Mouse (Mus musculus) frontal cortex, postnatal 36 days (tissue): ENCODE results near the gene Grm7.

Experiments
- DNase-seq, 2 experiments: peaks; one replicate each; pipeline ENCODE4 v3.0.0; 2022; ENCODE audit warnings: low spot score in 2 of 2

Gene Grm7

DNA sequence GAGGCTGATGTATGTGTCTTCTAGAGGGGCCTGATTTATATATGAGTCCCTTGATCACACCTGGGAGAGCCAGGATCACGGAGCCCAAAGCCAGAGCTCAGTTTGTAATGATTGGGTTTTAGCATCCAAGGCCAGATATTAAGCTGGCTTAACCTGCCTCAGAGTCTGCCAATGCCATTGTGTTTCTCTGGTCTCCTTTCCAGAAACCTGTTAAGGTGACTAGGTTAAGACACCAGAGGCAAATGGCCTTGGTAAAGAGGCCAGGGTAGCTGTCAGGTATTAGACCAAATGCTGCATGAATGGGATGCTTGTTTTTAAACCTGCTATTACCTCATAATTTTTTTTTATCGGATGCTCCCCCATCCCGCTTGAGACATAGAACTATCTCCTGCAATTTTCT lies 722.7 kb downstream of the Grm7 start:
- no peak for DNase-seq

DNA sequence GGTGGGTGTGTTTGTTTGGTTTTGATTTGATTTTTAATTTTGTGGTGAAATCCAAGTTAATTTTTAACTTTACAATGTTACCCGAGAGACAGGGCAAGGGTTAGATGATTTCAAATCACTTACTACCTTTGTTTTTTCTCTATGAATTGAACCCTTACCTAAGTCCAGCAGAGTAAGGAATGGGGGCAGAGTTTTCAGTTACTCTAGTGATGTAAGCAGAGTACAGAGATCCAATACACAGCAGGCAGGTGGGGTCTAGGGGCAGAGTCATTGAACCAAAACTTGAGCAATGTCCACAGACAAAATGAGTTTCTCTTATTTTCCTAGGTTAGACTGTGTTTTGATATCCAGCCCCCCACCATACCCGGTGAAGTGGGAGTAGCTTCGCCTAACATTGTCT lies 723.2 kb downstream of the Grm7 start:
- DNase-seq = no peak

DNA sequence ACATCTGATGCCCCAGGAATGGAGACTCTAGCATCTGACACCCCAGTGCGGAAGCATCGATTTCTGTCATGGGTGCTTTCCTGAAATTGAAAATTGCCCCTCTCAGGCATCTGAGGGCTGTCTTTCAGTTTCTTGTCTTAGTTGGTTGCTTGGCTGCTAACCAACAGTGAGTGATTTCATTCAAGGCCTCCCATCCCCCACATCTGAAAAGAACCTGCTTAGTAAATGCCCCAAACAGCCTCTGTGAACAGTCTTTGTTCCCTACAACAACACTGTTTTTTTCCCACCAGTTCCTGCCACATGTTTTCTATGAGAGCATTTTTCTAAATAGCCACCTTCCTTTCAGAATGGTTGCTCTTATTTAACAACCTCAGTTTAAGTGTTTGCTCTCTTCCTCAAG lies 723.6 kb downstream of the Grm7 start:
- DNase-seq = no peak

DNA sequence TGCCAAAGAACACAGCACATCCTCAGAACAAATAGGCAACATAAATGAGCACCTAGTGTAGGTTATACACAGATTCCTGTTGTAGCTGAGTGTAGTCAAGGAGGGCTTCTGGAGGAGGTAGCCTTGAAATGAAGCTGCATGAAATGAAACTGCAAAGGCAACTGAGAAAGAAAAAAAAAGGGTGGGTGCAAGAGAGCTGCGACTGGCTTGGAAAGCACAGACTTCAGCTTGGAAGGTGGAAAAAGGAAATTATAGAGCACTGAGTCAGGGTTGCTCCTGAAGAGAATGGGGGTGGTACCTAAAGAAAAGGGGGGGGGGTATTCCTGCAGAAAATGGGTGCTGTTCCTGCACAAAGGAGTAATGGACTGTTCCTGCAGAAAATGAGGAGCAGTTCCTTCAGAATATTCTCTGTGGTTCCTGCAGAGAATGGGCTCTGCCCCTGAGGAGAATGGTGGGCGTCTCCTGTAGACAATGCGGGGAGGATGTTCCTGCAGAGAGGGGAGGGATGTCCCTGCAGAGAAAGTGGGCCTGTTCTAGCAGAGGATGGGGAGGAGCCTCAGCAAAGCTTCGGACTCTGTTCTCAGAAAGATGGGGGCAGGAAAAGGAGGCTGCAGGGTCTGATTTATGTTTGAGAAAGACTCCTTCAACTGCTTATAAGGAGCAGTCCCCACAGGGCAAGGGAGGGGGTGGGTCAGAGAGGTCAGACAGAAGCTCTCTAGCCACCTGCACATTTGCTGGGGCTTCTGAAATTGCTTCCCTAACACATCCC lies 726.4 kb downstream of the Grm7 start:
- peak; percentile 49 to 51 for DNase-seq

DNA sequence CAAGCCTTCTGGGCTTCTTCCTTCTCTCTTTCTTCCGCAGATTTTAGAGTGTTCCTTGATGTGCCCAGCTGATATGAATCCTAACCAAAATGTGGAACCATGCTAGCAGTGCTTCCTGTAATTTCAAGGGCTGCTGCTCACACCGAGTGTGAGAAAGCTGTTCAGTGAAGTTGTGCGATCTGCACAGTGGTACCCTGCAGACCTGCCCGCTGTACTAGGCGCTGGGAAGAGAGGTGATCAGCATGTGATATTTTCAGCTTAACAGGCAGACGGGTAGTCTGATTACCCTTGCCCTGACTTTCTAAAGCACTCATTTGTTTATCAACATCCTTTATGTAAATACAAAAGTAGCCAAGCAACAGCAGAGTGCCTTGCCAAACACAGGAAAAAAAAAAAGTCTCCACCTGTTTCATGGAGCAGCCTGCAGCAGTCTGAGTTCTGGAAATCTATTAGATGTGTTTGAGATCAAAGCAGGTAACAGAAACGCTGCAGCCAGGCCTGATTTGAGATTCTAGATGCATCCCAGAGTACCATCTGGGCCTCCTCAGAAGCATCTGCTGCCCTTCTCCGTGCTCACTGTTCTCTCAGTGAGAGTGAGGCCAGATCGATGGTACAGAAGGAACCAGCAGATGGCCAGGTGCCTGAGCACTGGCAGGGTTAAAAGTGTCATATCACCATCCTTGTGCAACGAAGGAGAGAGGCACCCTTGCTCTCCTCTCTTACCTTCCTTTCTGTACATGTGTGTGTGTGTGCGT lies 727.4 kb downstream of the Grm7 start:
- peak in 1 of 2 experiments; percentile 59 for DNase-seq

DNA sequence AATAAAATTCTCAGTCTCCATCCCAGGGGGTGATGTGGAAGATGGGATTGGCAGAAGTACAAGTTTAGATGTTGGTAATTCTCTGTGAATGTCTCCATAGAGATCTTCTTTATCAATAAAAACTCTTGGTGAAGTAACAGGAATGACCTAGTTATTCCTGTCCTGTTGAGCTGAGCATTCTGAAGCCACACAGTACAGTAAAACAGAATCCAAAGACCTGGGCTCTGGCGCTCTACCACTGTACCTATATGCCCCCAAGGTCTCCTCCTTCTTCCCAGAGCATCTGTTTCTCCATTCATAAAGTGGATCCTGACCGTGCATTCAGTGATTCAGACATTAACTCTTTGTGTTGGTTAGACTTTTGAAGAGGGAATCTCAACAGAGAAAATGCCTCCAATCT lies 735.3 kb downstream of the Grm7 start:
- DNase-seq = no peak

DNA sequence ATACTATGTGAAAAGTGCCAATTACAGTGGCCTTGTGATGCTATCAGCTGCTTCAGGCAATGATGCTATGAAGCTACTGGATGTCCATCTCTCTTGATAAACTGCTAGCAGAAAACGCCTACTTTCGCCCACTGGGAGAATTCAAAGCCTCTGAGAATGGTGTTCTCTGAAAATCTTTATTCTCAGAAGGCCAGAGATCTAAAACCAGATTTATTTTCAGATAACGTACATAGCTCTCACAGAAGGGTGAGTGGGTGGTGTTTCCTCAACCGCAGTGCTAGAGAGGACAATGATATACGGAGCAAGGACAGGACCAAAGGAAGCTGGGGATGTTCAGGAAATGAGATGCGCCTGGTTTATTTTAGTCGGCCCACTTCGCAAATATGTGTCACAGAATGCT lies 763.4 kb downstream of the Grm7 start:
- peak; percentile 26 to 71 for DNase-seq

DNA sequence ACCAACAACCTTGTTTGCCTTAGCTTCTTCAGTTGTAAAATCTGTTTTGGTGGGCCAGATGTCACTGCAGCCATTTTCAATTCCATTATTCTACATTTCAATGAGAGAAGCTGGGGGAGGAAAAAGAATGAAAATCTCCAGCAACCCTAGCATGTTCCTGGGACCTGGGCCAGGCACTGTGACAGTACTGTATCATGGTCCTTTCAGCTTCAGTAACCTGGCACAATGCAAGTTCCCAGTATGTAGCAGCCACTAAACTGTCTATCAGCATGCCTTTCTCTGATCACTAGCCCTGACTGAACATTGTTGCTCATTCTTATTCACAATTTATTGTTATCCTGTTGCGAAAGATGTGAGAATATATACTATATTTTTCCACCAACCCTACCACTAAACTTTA lies 779.4 kb downstream of the Grm7 start:
- DNase-seq = no peak

DNA sequence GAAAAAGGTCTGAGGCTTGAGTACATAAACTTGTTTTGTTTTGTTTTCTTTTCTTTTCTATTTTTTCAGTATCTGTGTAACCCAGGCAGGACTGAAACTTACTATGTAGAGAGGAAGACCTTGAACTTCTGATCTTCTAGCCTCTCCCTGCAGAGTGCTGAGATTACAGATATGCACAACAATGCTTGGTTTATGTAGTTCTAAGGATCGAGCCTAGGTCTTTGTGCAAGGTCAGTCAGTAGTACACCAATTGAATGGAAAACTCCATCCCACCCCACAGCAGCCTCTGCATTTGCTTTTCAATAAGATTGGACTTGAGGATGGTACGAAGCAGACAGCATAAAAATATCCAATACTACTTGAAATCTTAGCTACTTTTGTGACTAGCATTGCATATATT lies 800.8 kb downstream of the Grm7 start:
- no peak for DNase-seq

DNA sequence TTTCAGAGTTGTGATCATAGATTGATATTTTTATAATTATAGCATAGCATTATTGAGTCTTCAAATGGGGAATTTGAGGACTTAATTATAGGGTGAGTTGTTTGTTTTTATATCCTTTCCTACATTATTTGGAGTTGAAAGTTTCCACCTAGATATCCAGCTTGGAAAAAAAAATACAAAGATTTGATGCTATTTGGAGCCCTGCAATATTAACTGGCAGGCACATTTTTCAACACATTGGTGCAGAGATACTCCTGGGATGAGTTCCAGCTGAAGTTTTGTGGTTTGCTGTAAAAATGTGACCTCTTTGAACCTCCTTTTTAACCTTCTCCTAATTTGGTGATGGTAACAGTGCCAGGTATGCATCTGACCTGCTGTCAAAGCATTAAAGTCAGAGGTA lies 802.5 kb downstream of the Grm7 start:
- no peak for DNase-seq

DNA sequence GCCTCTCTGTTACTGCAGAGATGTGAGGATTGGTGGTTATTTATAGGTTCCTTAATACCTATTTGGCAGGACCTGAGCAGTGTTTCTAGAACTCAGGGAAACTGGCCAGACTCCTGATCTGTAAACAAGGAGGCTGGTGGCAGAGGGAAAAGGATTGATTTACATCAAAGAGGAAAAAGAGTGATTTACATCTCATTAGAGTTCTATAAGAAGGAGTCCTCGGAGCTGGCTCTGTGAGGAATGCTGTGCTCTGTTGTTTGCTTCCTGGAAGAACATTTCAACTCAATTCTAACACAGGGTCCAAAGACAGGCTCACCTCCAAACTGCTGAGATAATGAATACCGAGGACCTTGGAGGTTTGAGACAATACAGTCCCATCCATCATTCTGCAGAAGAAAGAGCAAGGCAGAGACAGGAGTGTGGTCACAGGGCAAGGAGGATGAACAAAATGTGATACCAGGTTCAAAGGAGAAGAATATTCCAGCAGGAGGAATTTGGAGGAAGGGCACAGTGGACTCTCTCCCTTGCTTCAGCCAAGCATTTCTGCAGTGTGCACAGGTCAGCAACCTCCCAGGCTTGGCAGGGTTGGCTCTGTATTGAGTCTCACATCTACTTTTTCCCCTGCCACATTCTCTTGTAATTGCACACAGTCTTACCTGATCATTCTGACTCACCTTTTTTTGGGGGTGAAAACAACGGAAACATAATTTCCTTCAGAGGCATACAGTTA lies 803.8 kb downstream of the Grm7 start:
- peak in 1 of 2 experiments; percentile 20 for DNase-seq

DNA sequence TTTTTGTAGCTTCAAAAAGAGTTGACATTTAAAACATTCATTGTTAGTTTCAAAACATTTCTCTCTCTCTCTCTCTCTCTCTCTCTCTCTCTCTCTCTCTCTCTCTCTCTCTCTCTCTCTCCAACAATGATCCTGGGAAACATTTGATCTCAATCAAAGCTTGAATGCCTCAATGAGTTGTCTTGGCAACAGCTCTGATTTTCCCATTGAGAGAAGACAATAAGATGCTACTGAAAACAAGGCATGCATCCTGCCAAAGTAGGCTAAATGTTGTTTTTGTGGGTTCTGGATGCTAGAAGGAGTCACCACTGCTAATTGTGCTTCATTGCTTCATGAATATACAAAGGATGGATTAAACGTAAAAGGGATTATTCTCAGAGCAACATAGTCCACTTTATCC lies 836.5 kb downstream of the Grm7 start:
- no peak for DNase-seq

DNA sequence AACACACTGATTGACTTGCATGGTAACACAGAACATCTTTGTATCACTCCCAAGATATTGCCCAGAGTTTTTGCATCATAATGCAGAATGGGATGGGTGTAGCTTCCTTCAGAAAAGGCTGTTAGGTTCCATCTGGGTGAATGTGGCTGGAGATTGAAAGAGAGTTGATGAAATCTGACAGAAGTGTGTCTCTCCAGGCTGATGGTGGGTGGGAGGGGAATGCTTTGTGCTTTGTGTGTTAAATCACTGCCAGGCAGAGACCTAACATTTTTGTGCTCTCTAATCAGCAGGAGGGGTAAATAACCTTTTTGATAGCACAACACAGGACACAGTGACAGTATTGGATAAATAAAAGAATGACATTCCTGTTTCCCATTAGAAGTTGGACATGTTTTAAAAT lies 840.7 kb downstream of the Grm7 start:
- no peak for DNase-seq

DNA sequence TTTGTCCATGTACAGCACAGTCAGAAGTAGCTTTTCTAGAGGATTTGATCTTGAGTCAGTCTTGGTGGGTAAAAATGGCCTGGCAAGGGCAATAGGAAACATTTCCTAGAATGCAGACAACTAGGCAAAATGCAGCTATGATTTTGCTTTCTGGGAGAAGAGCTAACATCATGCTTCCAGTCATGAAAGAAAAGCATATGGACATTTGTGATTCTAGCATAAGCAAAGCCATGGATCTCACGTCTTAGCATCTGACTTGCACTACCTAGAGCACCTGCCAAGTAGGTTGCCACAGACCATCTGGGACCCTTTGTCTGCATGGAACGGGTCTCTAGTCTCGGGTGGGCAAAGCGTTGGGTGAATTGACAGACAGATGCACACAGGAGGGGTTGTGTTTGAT lies 842.2 kb downstream of the Grm7 start:
- no peak for DNase-seq

DNA sequence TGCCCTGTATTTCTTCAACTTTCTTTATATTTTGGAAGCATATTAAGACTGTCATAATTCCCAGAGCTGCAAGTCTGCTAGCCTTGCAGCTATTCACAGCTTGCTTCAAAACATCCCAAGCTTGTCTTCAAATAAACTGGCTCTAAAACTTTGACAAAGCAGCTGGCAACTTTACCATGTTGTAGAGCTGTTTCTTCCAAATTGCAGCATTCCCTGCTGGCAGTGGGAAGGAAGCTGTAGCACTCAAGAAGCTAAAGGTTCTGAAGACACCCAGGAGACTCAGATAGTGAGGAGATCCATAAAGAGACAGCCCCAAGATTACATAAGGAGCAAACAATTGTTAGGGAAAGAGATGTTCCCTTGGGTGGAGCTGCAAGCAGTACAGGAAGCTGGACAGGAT lies 846.8 kb downstream of the Grm7 start:
- peak in 1 of 2 experiments; percentile 39 for DNase-seq

DNA sequence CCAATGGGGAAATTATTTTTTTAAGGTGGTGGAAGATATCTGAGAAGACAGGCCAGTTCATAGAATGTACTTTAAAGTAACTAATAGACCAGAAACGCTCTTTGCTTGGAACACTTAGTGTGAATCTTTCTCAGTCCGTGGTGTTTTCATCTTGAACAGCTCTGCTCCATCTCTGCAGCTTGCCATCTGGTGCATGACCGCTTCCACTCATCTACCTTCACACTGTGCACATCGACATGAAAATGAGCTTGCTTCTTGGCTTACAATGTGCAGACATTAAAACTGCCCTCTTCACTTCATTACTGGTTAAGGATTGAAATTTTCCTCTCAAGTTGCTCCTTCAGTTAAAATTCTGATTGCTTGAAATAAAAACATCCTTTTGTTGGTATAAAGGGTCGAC lies 854.2 kb downstream of the Grm7 start:
- peak in 1 of 2 experiments; percentile 23 for DNase-seq

DNA sequence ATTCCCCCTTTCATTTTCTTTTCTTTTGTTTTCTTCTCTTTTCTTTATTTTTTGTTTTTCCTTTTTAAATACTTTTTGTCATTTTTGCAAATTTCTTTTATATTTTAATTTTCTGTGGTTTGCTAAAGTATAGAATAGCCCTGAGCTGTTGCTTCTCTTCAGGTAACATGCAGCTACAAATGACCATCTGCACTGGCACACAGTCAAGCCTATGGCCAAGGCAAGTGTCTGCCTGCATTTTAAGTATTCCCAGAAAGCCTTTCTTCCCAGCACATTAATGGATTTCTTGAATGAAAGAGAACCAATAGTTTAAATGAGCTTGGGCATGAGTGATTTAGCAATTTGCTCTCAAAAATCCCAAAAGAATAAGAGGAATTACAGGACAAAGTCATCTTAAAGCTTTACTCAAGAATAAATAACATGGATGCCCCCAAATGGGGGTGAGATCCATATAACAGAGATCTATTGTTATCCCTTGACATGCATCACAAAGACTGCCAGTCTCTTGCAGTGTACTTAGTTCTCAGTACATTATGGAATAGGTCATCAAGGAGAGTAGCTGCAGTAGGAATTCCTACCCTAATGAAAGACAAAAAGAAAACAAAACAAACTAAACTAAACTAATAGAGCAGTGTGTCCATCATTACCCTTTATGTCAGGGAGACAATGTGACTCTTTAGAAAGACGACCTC lies 865.5 kb downstream of the Grm7 start:
- DNase-seq = no peak

DNA sequence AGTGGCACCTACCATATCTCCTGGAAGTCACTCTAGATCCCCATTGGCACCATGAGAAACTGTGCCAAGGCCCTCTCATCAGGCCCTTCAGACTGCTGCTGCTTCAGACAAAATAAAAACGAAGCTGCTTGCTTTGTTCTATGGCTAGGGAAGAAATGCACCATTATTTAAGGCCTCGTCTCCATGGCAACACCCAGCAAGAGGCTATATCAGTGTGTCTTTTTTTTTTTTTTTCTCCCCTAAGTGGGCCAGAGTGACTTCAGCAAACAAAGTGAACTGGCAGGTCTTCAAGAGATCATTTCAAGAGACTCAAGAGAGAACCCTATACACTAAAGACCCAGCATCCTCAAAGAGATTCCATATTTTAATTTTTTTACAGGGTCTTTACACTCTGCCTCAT lies 867.0 kb downstream of the Grm7 start:
- no peak for DNase-seq

DNA sequence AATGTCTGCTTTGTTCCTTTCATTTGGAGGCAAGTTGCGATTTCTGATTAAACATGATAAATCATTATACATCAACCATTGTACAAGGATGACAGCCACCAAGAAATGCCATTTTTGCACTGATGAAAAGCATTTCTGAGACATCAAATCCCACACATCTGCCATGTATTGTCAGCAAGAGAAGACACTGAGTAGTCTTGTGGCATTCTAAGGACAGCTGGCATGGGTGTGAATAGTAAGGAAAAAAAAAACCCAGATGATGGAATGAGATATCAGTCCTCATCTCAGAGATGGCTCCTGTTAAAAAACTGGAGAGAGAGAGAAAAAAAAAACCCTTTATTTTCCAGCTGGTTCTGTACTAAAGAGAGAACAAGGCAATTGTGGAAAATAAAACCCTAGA lies 875.8 kb downstream of the Grm7 start:
- DNase-seq = no peak

DNA sequence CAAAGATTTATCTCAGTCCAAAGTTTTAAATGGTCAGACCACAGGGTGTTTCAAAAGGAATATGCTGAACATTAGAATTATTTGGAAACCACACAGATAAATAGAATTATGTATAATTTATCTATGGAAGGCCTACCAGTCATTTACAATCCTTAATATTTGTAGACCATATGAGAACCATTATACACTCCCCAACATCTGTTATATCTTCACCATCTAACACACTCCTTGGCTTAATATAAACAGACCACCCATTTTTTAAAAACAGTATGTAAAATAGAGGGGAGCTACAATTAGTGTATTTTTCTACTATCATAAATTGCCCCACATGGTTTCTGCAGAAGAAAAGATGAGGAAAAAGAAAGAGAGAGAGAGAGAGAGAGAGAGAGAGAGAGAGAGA lies 876.7 kb downstream of the Grm7 start:
- no peak for DNase-seq

DNA sequence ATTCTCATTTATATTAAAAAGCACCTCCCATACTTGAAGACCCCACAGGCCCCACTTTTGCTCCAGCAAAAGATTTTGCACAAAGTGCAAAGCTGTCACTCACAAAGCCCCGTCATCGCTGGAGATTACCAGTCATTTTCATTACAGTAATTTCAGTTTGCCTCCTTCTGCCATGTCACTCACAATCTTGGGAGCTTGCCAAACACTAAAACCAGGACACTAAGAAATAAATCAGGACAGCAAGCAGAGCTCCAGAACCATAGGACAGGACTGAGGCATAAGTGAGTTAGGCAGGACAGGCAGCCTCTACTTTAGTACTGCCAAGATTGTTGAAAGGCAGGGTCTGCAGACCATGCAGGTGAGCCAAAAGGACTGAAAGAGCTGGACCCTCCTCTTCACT lies 884.6 kb downstream of the Grm7 start:
- DNase-seq = no peak

DNA sequence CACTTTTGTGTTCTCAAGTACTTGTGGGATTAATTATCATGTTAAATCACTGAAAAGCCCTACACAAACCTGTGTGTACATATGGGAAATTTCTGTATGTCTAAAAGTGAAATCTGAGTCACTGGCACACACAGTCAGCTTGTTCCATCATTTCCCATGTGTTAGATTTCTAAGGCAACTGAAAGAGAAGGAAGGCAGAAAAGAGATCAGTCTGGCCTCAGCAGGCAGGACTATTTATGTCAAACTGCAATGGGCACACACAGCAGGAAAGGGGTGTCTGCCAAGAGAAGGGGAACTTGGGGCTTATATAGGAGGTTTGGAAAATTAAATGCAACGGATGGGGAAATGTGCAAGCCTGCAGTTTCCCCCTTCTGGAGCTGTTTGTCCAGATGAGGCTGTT lies 913.2 kb downstream of the Grm7 start:
- DNase-seq = no peak
